Mouse (Mus musculus): ENCODE results near the gene Ralgps1.
"Not testable (repeated sequence)": the region's sequence is repeated elsewhere in the genome, so short reads cannot be mapped to it uniquely, and the experiment has no call there.

Ralgps1 gene

DNA sequence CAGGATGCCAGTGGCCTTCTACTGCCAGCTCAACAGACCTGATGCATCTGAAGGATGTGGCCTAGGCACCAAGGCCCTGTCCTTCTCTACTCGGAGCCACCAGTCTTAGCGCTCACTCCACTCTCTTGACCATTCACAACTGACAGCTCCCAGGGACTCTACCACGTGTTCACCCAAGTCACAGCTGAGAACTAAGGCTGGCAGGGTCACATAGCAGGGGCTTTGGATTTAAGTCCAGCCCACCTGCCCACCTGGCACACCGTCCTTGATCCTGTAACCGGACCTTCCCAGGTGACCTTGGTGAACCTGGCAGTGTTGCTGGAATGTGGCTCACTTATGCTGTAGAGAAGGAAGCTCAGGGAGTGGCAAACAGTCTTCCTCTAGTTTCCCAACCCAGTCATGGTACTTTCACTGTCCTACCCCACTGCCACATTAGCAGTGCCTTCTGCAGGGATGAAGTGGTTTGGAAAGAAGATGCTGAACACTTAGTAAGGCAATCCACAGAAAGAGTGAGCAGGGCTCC, 156.0 kb downstream of the Ralgps1 start:
- DNase-seq (ENCODE audit: low read depth, low spot score): no peak

DNA sequence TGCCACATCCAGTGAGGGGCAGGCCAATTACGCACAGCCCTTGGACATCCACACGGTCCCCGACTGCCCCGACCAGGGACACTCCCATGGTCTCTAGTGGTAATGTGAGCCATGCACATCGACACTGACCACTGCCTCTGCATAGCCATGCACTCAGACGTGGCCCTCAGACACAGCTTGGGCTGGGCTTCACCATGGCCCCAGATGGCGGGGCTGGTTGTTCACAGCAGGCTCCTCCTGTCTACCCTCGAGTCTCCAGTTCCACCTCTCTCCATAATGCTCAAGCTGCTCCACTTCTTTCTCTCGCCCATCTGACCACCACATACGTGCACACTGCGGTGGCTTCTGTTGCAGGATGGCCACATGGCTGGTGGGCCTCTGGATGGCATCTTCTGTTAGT, 160.0 kb downstream of the Ralgps1 start:
- DNase-seq (ENCODE audit: low read depth, low spot score): not testable (repeated sequence)

DNA sequence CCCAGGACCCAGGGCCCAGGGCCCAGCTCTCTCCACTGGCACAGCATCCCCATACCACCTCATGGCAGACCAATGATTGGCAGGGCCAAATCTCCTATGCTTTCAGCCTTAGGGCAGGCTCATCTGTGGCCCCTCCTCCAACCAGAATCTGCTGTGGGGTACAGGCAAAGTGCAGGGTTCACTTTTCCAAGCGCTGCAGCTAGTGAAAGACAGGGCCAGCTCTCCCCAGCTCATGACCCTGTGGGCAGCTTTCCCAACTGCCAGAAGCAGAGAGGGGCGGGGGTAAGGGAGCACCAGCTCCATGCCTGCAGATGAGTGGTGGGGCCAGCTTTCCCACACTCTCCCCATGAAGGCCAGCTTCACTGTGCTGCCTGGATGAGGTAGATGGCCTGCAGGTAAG, 160.4 kb downstream of the Ralgps1 start:
- DNase-seq (ENCODE audit: low read depth, low spot score): no peak

DNA sequence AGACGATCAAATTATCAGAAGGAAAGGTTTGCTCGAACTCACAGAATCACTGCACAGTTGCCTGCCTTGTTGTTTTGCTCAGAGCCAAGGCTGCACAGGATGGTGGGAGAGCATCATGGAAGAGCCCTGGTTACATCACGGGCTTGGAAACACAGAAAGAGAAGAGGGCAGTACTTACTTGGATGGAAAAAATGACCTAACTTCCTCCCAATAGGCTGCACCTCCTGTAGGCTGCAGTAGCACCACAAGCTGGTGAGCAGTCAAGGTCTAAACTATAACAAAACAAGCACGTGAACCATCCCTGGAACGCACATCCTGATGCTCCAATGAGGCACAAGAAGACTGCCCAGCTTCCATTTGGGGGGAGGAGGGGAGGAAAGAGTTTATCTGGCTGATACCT, 163.2 kb downstream of the Ralgps1 start:
- no peak for DNase-seq (ENCODE audit: low read depth, low spot score)

DNA sequence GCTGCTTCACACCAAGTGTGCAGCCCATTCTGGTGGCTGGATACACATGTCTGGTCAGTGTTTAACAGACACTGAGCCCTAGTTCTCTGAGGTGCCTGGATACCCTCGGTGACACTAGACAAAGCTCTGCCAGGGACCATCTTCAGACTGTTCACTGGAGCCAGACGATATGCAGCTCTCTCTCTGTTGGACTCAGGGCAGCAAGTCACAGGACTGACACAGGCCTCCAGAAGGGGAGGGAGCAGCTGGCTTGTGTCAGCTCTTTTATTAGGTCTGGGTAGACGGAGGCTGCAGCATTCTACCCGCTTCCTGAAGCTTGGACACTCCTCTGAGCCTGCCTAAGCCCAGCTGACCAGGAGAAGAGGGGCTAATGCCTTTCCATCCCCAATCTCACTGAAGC, 164.2 kb downstream of the Ralgps1 start:
- no peak for DNase-seq (ENCODE audit: low read depth, low spot score)

DNA sequence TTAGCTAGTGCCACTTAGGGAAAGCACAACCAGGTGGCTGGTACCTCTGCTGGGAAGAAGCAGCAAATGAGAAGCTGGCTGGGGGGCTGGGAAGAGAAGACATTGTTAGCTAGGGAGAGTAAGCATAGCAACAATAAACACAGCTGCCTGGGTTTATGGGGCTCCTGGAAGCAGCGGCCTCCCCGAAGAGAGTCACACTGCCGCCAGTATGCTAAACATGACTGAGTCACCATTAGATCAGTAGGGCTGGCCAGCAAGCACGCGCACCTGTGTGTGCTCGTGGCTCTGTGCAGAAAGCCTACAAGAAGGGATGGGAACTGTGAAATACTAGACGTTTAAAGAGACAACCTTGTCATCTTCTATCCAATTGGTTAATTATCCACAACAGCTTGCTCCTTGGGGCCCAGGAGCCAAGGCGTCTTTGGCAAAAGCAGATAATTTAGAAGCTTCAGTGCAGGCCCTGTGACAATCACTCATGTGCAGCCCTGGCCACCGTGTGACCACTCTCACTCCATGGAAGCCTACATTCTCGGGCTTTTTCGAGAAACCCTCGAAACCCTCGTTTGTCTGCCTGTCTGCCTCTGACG, 165.3 kb downstream of the Ralgps1 start:
- no peak for DNase-seq (ENCODE audit: low read depth, low spot score)

DNA sequence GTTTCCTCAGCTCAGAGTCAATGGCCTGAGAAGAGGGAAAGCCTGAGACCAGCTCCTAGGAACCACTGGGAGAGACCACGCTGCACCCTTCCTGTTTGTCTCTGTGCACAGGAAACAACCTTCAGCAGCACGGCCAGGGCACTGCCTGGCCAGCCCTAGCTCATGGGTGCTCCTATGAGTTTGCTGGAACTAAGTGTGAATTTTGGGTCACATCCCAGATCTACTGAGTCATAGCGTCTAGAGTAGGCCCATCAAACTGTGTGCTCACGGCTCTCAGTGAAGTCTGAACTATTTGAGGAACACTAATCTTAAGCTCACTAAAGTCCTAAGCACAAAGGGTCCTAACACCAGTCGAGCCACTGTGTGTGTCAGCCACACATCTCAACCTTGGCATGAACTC, 166.3 kb downstream of the Ralgps1 start:
- no peak for DNase-seq (ENCODE audit: low read depth, low spot score)

DNA sequence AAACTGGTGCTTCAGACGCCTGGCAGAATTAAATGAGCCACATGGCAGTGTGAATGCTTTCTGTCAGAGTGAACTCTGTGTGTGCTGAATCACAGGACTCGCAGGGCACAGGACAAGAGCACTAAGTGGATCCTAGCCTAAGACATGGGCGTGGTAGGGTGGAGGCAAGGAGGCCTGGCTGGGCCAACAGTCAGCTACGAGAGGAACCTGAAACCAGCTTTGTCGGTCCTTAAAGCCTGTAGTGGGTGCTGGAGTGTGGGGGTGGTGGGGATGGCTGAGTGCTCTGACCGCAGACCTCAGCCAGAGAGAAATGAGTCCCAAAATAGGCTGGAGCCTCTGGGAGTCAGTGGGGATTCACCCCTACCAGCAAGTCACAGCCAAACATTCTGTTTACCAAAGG, 168.0 kb downstream of the Ralgps1 start:
- no peak for DNase-seq (ENCODE audit: low read depth, low spot score)

DNA sequence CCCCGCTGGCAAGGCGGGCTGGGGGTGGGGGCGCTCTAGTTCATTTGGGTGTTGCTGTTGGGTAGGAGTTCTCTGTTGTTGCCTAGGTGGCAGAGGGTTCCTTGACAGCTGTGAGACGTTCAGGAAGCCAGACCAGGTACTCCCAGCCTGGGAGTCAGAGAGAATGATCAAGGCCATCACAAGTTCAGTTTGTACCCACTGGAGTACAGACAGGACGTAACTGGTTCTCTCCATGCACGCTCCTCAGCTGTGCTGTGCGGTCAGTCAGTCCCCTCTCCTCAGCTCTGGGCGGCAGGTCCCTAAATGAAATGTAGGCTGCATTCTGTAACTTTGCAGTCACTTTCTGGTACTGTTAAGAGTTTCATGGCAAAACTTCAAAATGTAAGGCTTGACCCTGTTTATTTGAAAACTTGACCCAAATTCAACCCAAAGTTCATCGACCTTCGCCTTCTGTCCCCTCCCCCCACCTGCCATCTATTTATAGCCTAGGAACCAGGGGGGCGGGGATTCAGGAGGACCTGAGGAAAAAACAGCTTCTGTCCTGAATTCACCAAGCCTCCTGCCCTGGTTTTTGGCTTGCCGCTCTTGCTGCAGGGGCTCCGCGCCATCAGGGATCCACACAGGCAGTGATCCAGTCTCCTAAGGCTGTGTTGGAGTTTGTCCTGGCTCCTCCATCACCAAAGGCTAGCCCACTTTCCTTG, 170.8 kb downstream of the Ralgps1 start:
- DNase-seq (ENCODE audit: low read depth, low spot score): no peak

DNA sequence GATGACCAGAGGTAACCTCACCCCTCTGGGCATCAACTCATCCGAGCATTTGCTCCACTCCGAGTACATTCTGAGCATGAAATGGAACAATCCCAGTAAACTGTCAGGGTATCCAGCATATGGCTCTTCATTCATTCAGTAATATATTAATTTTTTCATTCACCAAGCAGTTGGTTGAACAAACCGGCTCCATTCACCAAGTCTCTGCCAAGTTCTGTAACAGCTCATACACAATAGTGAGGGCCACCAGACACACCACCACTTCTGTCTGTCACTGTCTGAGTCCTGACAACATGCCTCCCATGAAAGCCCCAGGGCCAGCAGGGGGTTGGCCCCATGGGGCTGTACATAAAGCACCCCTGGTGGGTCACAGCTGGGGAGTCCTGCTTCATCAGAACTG, 181.3 kb downstream of the Ralgps1 start:
- no peak for DNase-seq (ENCODE audit: low read depth, low spot score)

DNA sequence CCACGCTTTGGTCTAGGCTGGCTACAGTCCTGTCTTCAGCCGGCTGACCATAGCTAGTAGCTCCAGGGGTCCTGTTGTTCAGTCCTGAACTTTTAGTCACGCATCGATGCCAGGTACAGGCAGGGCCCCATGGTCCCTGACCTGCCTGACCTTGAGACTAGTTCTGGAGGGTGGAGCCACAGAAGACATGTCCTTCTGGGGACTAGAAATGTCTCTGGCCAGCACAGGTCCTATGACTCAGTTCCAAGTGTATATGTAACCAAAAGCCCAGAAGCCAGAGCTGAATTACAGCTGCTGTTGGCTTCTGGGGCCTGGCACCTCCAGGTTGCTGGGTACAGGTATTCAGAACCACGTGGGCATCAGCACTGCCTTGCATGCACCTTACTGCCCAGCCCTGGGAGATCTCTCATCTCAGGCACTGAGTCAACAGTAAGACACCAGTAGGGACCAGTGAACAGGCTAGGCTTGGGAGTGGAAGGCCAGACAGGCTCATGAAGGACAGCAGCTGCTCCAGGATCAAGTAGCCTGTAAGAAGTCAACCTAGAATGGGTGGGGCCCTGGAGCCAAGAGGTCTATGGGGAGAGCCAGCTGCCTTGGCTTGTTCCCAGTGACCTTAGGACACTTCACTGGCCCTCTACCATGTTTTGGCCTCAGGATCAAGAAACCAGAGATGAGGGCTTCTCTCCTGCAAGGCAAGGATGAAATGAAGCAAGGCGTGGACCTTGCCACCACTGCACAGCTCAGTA, 182.2 kb downstream of the Ralgps1 start:
- DNase-seq (ENCODE audit: low read depth, low spot score): no peak

DNA sequence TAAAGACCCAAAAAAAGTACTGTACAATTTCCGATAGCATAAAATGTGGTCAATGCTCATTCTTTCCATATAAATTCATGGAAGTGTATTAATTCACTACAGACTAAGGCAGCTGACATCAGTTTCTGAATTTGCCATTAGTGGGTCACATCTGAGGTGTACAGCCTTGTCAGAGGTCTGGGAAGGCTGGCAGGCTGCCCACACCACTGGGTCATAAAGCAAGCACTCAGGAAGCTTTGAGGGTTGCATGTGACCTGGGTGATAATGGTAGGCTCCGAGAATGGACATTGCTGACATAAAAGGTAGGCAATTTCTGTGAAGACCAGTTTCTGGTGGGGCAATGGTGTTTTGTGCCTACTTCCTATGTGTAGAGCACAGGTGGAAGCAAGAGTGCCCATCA, 183.4 kb downstream of the Ralgps1 start:
- no peak for DNase-seq (ENCODE audit: low read depth, low spot score)

DNA sequence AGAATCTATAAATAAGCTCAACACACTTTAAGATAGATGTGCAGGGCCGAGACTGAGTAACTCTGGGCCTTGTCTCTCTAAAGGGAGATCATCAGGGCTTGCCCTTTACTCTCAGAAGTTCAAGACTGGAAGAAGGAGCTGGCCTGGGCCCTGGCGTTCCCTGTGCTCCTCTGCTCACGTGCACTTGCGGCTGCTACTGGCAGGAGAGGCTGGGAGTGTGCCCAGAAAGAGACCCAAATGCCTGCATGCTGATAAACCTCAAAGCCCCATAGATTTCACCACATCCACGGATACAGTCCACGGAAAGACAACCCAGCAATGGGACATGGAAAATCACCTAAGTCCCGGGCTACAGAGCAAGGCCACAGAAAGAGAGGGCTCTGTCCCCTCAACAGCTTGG, 184.8 kb downstream of the Ralgps1 start:
- DNase-seq (ENCODE audit: low read depth, low spot score): no peak

DNA sequence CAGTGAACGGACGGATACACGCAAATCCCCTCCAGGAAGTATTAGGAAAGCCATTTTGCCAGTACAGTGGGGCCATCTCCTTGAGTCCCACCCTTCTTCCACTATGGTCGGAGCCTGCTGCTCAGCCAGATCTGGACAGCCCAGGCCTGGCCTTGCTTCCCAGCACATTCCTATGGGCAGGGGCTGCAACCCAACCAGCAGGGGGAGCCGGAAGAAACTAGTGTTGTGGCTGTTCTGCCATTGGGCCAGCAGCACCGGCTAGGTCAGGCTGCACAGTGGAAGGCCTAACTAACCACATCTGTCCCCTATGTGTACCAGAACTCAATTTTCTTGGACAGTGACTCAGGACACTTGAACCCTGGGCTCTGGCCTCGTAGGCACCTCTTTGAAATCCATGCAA, 186.0 kb downstream of the Ralgps1 start:
- no peak for DNase-seq (ENCODE audit: low read depth, low spot score)

DNA sequence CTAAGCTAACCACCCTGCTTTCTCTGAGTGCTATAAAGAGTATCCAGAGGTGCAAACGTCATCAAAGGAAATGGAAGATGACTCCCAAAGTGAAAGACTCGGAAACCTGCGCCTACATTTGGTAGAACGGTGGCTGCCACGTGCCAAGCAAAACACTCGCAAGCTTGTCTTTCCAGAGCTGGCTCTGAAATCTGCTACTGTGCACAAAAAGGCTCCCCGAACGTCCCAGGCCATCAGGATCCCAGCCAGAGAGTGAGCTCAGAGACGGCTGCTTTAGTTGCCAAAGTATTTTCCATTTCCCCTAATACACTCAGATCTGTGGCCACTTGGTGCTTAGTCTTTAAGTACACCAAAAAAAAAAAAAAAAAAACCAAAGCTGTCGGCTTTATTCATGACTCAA, 186.6 kb downstream of the Ralgps1 start:
- no peak for DNase-seq (ENCODE audit: low read depth, low spot score)

DNA sequence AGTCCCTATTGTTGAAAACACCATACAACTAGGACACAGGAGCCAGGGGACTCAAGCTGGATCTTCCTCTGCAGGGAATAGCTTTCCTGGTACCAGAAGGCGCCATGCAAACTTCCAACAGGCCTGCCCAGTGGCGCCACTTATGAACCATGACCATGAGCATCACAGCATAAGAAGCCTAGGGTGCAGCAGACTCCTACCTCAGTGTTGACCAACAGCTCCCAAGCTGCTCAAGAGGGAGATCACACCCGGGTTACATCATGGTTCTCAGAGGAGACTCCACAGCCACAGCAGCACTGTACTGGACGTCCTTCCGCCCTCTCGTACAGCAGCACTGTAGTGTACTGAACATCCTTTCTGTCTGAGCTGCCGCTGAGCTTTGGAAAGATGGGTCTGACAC, 188.0 kb downstream of the Ralgps1 start:
- DNase-seq (ENCODE audit: low read depth, low spot score): no peak

DNA sequence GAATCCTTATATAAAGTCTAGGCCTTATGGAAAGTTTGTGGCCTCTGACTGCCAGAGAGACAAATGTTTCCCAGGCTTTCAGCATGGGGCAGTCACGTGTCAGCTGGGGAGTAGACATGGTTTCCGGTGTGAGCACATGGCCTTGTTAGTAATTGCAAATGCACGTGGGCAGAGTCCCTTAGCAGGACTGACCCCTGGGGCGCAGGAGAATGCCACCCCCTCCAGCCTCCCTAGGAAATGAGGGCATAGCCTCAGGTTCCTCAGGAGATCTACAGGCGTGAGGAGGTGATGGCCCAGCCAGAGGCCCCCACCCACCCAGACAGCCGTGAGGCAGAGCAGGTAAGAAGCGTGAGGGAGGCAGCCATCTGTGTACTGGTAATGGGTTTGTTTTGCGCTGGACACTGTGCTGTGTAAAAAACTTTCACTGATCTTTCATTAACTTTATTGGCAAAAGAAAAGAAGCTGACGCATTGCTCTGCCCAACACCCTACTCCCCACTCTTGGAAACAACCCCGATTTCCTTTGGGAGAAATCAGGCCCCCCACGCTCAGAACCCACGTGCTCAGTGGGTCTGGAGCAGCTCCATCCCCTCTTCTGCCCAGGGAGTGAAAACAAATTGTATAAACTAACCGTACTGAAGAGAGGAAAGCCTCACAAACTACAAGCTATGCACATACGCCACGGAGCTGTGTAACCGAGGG, 191.2 kb downstream of the Ralgps1 start:
- DNase-seq (ENCODE audit: low read depth, low spot score): no peak

DNA sequence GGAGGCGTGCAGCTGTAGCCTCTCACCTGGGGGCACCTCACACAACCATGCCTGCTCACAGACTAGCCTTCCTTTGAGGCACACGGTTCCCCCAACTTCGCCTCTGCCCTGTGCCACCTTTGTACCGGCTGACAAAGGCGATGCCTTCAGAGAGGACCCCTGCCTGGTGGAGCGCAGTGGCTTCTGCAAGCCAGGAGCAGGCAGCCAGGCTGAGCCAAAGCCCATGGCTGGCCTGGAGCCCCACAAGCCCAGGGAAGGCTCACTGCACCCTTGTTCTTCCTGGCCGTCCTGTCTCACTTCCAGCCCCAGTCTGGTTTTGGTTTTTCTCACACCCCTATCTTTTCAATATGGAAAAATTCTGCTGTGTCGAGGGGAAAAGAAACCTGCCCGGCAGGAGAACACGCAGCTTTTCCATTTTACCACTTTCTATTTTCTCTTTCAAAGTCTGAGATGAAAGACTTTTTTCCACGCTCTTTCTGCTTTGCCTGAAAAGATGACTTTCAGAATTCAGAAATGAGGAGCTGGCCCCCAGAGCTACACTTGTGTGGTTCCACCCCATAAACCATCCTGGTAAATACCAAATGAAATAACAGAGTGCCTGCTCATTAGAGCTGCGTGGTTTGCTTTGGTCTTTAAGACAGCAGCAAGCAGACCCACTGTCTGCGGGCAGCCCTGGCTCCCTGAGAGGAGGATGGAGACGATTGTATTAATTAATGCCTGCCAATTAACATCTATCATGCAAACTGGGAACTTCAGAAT, 191.9 kb downstream of the Ralgps1 start:
- no peak for DNase-seq (ENCODE audit: low read depth, low spot score)

DNA sequence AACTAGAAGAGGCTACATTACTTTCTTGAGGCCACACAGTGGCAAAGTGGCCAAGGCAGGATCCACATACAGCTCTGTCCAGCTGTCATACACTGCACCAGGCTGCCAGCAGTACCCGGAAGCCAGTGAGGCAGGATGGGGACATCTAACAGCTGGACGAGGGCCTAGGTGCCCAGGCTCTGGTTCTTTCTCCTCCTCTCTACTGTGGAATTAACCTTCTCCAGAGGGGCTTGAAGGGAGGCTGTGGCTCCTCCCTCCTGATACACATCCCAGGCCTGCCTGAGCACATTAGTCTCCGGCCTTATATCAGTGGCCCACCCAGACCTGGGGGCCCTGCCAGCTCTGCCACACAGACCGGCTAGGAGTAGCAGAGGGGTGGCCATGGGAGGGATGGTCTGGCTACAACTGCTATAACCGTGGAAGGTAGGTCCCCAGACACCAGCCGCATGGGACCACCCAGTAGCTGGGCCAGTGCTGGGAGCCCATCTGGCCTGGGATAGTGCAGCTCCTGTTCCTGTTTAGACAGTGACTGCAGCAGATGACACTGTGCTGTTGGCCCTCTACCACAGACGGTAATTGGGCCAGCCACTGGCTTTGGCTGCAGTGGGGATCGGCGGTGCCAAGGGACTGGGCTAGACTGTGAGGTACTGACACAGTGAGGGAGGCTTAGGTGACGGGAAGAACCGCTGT, 192.9 kb downstream of the Ralgps1 start:
- no peak for DNase-seq (ENCODE audit: low read depth, low spot score)

DNA sequence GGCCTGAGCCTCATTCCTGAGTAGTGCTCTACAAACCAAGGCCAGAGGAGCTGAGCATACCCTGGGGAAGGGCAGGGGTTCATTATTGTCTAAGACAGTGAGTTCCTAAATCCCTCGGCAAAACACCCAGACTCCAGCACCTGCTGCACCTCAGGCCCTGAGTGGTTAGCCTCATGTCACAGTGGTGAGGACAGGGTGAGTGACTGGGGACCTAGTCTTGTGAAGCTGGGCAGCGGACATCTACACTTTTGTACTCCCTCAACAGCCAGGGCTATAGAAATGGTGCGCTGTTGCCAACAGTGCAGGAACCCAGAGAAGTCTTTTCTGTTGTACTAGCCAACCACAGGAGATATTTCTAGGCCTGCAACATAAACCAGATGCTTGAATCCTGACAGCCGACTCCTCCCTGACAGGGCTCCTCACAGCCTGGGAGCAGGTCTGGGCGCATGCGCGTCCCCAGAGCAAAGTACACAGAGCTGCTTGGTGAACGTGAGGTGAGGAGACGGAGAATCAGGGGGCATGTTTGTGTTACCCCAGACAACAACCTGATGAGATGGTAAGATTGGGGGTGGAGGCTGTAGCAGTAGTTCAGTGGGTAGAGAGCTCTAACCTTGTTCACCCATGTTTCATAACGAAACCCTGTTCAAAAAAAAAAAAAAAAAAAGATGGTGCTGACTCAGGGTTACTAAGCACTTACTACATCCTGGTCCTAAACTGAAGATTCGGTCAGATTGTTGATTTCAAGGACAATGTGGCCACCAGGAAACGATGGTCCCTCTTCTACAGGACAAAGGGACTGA, 193.6 kb downstream of the Ralgps1 start:
- DNase-seq (ENCODE audit: low read depth, low spot score): no peak

Measured in telencephalon, adult 2 months (tissue).